Comparison of ENCODE assay signal across 19 mouse cellular contexts in genomic region chr13:105066890-105067845, GRCm38 (mm10). TPM values are rescaled to one million over a fixed set of nuclear protein-coding genes. Genes with fewer than 3 reads are reported as not detected.
DNase-seq lines count a peak whose midpoint lies in the region; ATAC-seq lines count a peak whose summit lies in the region.
"Had no signal": no experiment of that assay in that cellular context is flagged by ENCODE, and none has a peak within 500 bp of the region (broad histone marks: within the 10 kb centered on the region; RNA-seq: fewer than 3 reads in every experiment).

No protein-coding gene starts in this region.

- H3K9ac ChIP-seq in liver, embryonic 16.5 days (ENCODE audit: low read depth, low read length), result no peak overlapping the region
- H3K9ac ChIP-seq: heart, embryonic 15.5 days; kidney, embryonic 15.5 days; liver, embryonic 12.5 days had no signal

- ATAC-seq in liver, embryonic 16.5 days (ENCODE audit: low read depth), result 0 out of 2 replicates have a peak, but pooled peaks have one; percentile 21
- ATAC-seq in CD4-positive, CD25-positive, alpha-beta regulatory T cell, adult 4 months, result peak; percentile 80
- ATAC-seq: hindbrain, embryonic 16.5 days; liver, embryonic 12.5 days; midbrain, embryonic 16.5 days had no signal

- no peaks in the 10 kb centered on the region for H3K36me3 ChIP-seq in liver, embryonic 16.5 days (ENCODE audit: control insufficient read depth, insufficient read depth)
- no peaks in the 10 kb centered on the region for H3K36me3 ChIP-seq in megakaryocyte, embryonic 14.5 days (replicated peaks; ENCODE audit: low read length)
- H3K36me3 ChIP-seq: heart, embryonic 15.5 days; kidney, embryonic 15.5 days; liver, embryonic 12.5 days had no signal

- no peaks in the 10 kb centered on the region for H3K9me3 ChIP-seq in liver, embryonic 16.5 days (replicated peaks; ENCODE audit: control insufficient read depth, low read length)
- H3K9me3 ChIP-seq in megakaryocyte, embryonic 14.5 days, result no peaks in the 10 kb centered on the region
- H3K9me3 ChIP-seq: heart, embryonic 15.5 days; kidney, embryonic 15.5 days; liver, embryonic 12.5 days had no signal

- no peak overlapping the region for H3K4me2 ChIP-seq in liver, embryonic 16.5 days (ENCODE audit: low read depth, low read length)
- H3K4me2 ChIP-seq: heart, embryonic 15.5 days; kidney, embryonic 15.5 days; liver, embryonic 12.5 days had no signal

- H3K4me3 ChIP-seq in liver, embryonic 16.5 days (ENCODE audit: low read depth, low read length), result no peak overlapping the region
- H3K4me3 ChIP-seq in megakaryocyte, embryonic 14.5 days (replicated peaks), result peak overlapping the region; percentile 33
- H3K4me3 ChIP-seq: erythroblast, embryonic 14.5 days; heart, embryonic 15.5 days; kidney, embryonic 15.5 days; liver, embryonic 12.5 days had no signal

- H3K27me3 ChIP-seq in liver, embryonic 16.5 days (ENCODE audit: control insufficient read depth, insufficient read depth, low read depth, low read length), result no peaks in the 10 kb centered on the region
- H3K27me3 ChIP-seq in megakaryocyte, embryonic 14.5 days (replicated peaks), result no peaks in the 10 kb centered on the region
- H3K27me3 ChIP-seq: heart, embryonic 15.5 days; kidney, embryonic 15.5 days; liver, embryonic 12.5 days had no signal

- no peak for DNase-seq in liver
- DNase-seq in NIH3T3 (ENCODE audit: low read depth), result peak; percentile 4
- DNase-seq in cerebellum, adult 11-12 months, result no peak
- DNase-seq in right cerebral cortex, postnatal 25 days, result no peak
- DNase-seq in adrenal gland, adult (ENCODE audit: inconsistent age in 2 of 2, low spot score in 1 of 2), result no peak
- DNase-seq: cerebellum, adult 2 months; gastrocnemius, postnatal 36 days; spleen, adult 18-20 months had no signal

- 31% methylated on average over 7 of the region's 7 CpGs for WGBS in liver, embryonic 16.5 days (ENCODE audit: insufficient replicate concordance)

- H3K27ac ChIP-seq in liver, embryonic 16.5 days (ENCODE audit: low read length), result no peak overlapping the region
- H3K27ac ChIP-seq: heart, embryonic 15.5 days; kidney, embryonic 15.5 days; liver, embryonic 12.5 days had no signal

- H3K4me1 ChIP-seq in liver, embryonic 16.5 days (ENCODE audit: control insufficient read depth, low read depth, low read length), result no peaks in the 10 kb centered on the region
- peaks cover 34% of the 10 kb centered on the region for H3K4me1 ChIP-seq in megakaryocyte, embryonic 14.5 days
- H3K4me1 ChIP-seq: heart, embryonic 15.5 days; kidney, embryonic 15.5 days; liver, embryonic 12.5 days had no signal

RNA-seq across cellular contexts. Expression of gene Rgs7bp, which starts 12.4 kb away (rescaled TPM):
- 0.29 and 0.31 TPM in 2 replicates for polyA plus RNA-seq in liver, embryonic 16.5 days (2015; fragmentation: Nextera tagmentation; extraction: Ambion mirVana)
- polyA plus RNA-seq in CD4-positive, CD25-positive, alpha-beta regulatory T cell, adult 4 months (2017; shearing (Covaris generic)), result not detected
- 0.17 TPM in 1 of 2 replicates, not detected in the other for polyA plus RNA-seq in megakaryocyte, embryonic 14.5 days (2012; ENCODE audit: insufficient read depth, low replicate concordance)
- polyA plus RNA-seq: erythroblast, embryonic 14.5 days had no signal

RNA-seq across cellular contexts. Expression of gene 4933425L06Rik, which starts 14.8 kb away (rescaled TPM):
- not detected in 2 replicates for polyA plus RNA-seq in liver, embryonic 16.5 days (2015; fragmentation: Nextera tagmentation; extraction: Ambion mirVana)
- not detected for polyA plus RNA-seq in CD4-positive, CD25-positive, alpha-beta regulatory T cell, adult 4 months (2017; shearing (Covaris generic))
- polyA plus RNA-seq in megakaryocyte, embryonic 14.5 days (2012; ENCODE audit: insufficient read depth, low replicate concordance), result not detected in 2 replicates
- polyA plus RNA-seq: cerebellum, adult 2 months; erythroblast, embryonic 14.5 days; frontal cortex, adult 2 months; heart, embryonic 15.5 days; kidney, embryonic 15.5 days; liver, embryonic 12.5 days; midbrain, embryonic 16.5 days; neural tube, embryonic 14.5 days had no signal
